Mouse (Mus musculus): Measurements from ENCODE around the gene Coro1c. TPM values are rescaled to one million over a fixed set of nuclear protein-coding genes. Genes with fewer than 3 reads are reported as not detected.

Gene Coro1c
- polyA plus RNA-seq, 1 experiment from 2014 or later: 163 TPM

DNA sequence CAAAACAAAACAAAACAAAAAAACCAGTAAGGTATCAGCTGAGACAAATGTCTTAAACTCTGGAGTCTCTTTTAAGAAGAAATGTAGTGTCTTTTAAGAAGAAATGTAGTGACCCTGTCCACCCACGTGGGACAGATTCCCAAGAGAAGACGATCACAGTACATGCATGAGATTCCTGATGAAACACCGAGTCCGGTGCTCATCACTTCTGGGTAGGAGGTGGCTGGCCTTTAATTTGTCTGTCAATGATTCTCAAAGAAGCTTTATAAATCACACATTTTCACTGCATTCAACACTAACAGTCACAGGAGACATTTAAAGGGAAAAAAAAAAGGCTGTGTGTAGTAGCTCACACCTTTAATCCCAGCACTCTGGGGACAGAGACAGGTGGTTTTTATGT, 18.6 kb downstream of the Coro1c start:
- Histone ChIP-seq H3K4me3 (no peak overlapping the region), H3K4me1 (peaks cover 76% of the 10 kb centered on the region), H3K9me3 (no peaks in the 10 kb centered on the region), H3K27ac (0 out of 2 replicates have a peak overlapping the region, but pooled peaks have one; percentile 71), H3K27me3 (ENCODE audit: insufficient read depth, poor library complexity, severe bottlenecking) (no peaks in the 10 kb centered on the region), H3K36me3 (0 out of 2 replicates have a peak, but pooled peaks cover 6% of the 10 kb centered on the region)
- DNase-seq (ENCODE audit: low spot score): no peak
- 36% methylated on average over 4 of the region's 4 CpGs for WGBS

DNA sequence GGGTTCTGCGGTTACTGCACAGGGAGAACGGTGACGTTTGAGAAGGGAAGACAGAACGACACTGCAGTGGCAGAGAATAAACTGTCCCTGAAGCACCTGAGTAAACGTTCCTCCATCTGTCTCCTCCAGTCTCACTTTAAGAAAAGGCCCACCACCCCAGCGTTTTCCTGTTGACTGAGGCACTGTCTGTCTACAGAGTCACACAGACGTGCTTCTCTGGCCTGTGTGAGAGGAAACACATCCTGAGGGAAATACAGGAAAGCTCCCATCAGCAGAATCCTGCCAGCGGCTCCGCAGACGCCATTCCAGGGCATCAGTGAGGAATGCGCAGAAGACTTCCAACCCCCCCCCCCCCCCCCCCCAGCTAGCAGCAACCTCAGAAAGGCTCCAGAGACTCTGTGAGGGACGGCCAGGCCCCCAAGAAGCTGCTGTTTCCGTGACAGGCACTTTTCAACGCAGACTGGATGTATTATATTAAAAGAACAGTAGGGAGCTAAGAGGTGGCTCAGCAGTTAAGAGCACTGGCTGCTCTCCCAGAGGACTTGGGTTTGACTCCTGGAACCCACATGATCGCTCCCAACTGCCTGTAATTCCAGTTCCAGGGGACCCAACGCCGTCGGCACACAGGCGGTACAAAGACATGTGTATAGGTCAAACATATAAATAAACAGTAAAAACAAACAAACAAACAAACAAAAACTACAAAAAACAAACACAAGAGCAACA, 19.2 kb downstream of the Coro1c start:
- H3K27me3 ChIP-seq (ENCODE audit: insufficient read depth, poor library complexity, severe bottlenecking): no peaks in the 10 kb centered on the region
- 0 out of 2 replicates have a peak, but pooled peaks cover 2% of the 10 kb centered on the region for H3K36me3 ChIP-seq
- peak overlapping the region; percentile 35; the same call in 1 of the 2 replicates for H3K4me3 ChIP-seq
- H3K4me1 ChIP-seq: peaks cover 76% of the 10 kb centered on the region
- 18% methylated on average over 19 of the region's 19 CpGs for WGBS
- peak overlapping the region; percentile 71 for H3K27ac ChIP-seq
- DNase-seq (ENCODE audit: low spot score): no peak
- H3K9me3 ChIP-seq: no peaks in the 10 kb centered on the region

DNA sequence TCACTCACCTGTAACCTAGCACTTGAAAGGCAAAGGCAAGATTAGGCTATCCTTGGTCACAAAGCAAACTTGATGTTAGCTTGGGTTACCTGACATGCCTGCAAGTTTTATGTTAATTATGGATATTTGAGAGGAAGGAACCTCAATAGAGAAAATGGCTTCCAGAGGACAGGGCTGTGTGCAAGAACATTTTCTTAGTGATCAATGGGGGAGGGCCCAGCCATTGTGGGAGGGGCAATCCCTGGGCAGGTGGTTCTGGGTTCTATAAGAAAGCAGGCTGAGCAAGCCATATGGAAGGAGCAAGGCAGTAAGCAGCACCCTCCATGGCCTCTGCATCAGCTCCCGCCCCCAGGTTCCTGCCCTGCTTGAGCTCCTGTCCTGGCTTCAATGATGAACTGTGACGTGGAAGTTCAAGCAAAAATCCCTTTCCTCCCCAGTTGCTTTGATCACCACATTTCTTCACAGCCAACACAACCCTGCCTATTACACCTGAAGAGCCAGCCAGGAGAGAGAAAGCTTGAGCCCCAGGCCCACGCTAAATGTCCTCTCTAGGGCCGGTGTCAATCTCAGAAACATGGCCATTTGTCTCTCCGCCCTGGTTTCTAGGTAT, 20.3 kb downstream of the Coro1c start:
- H3K27me3 ChIP-seq (ENCODE audit: insufficient read depth, poor library complexity, severe bottlenecking): no peaks in the 10 kb centered on the region
- 91% methylated on average over 5 of the region's 5 CpGs for WGBS
- peak overlapping the region; percentile 71 for H3K27ac ChIP-seq
- H3K4me1 ChIP-seq: peaks cover 78% of the 10 kb centered on the region
- no peaks in the 10 kb centered on the region for H3K9me3 ChIP-seq
- no peak overlapping the region for H3K4me3 ChIP-seq
- 0 out of 2 replicates have a peak, but pooled peaks cover 2% of the 10 kb centered on the region for H3K36me3 ChIP-seq
- no peak for DNase-seq (ENCODE audit: low spot score)

DNA sequence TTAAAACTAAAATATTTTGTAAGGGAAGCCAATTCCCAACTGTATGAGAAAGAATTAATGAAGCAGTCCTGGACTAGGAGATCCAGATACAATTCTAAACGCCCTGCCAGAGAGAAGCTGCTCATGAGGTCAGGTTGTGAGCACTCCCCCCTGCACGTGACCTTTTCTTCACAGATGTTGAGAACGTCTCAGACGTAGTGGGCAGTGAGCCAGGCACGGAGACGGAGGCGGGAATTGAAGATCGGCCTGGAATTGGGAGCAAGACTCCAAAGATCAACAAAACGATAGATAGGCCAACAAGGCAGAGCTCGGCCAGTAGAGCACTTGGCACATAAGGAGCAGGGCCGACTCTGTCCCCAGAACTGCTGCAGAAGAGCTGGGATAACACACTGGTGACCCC, 21.4 kb downstream of the Coro1c start:
- peaks cover 85% of the 10 kb centered on the region for H3K4me1 ChIP-seq
- no peak overlapping the region; the same call in 1 of the 2 replicates for H3K27ac ChIP-seq

DNA sequence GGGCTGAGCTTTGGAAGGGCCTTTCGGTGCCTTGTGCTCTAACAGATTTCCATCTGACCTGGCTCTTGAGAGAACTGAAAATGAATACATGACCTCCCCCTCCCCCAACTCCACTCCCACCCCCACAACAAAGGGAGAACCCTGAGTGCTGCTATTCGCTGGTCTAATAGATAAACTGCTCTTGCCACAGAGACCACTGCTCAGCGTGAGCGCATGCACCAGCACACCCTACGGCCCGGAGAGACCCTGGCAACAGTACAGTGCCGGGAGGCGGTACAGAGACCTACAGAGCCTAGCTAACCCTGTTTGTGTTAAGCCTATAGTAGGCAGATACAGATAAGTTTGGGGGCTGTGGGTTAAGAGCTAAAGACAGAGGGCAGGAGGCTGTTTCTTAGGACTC, 22.9 kb downstream of the Coro1c start:
- WGBS: 55% methylated on average over 8 of the region's 8 CpGs
- peaks cover 18% of the 10 kb centered on the region for H3K36me3 ChIP-seq
- no peak overlapping the region; the same call in 1 of the 2 replicates for H3K4me3 ChIP-seq
- peaks cover 87% of the 10 kb centered on the region for H3K4me1 ChIP-seq
- H3K27me3 ChIP-seq (ENCODE audit: insufficient read depth, poor library complexity, severe bottlenecking): no peaks in the 10 kb centered on the region
- no peaks in the 10 kb centered on the region for H3K9me3 ChIP-seq
- H3K27ac ChIP-seq: peak overlapping the region; percentile 45; the same call in 1 of the 2 replicates
- DNase-seq (ENCODE audit: low spot score): no peak

More for the DNA sequence above, 21.4 kb downstream of the Coro1c start:
- H3K4me3 ChIP-seq: no peak overlapping the region
- no peaks in the 10 kb centered on the region for H3K9me3 ChIP-seq
- peaks cover 3% of the 10 kb centered on the region; the same call in 1 of the 2 replicates for H3K36me3 ChIP-seq
- H3K27me3 ChIP-seq (ENCODE audit: insufficient read depth, poor library complexity, severe bottlenecking): no peaks in the 10 kb centered on the region
- WGBS: 67% methylated on average over 11 of the region's 11 CpGs
- no peak for DNase-seq (ENCODE audit: low spot score)

DNA sequence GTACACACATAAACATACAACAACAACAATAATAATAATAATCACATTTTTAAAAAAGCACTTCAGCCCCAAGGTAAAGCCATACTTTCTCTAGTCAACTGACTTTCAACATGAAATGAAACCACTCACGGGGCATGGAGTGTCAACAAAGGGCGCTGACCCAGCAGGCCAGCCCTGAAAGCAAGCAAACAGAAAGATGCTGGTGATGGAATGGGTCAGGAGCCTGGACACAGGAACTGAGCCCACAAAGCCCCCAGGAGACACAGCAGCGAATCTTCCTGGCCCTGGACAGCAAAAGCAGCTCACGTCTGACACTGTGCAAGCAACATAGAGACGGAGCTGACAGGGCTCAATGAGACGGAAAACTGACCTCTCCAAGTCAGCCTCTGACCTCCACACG, 23.8 kb downstream of the Coro1c start:
- H3K4me3 ChIP-seq: no peak overlapping the region
- H3K27ac ChIP-seq: no peak overlapping the region
- no peak for DNase-seq (ENCODE audit: low spot score)
- peaks cover 24% of the 10 kb centered on the region for H3K36me3 ChIP-seq
- no peaks in the 10 kb centered on the region for H3K27me3 ChIP-seq (ENCODE audit: insufficient read depth, poor library complexity, severe bottlenecking)
- no peaks in the 10 kb centered on the region for H3K9me3 ChIP-seq
- 70% methylated on average over 7 of the region's 7 CpGs for WGBS
- H3K4me1 ChIP-seq: peaks cover 86% of the 10 kb centered on the region

DNA sequence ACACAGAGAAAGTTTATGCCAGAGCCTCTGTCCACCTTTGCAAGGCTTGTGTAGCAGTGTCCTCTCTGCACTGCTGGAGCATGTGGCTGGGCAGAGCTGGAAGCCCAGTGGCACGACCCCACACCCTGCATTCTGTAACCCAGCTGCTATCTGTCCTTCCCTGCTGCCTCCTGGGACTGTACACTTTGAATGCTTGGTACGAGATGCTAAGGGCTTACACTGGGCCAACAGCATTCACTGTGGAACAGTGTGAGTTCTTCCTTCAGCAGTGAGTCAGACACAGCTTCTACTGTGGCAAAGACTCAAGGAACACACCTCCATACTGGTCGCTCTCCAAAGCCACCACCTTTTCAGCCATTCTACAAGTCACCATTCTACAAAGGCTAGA, 25.2 kb downstream of the Coro1c start:
- DNase-seq (ENCODE audit: low spot score): no peak
- peaks cover 82% of the 10 kb centered on the region for H3K4me1 ChIP-seq

DNA sequence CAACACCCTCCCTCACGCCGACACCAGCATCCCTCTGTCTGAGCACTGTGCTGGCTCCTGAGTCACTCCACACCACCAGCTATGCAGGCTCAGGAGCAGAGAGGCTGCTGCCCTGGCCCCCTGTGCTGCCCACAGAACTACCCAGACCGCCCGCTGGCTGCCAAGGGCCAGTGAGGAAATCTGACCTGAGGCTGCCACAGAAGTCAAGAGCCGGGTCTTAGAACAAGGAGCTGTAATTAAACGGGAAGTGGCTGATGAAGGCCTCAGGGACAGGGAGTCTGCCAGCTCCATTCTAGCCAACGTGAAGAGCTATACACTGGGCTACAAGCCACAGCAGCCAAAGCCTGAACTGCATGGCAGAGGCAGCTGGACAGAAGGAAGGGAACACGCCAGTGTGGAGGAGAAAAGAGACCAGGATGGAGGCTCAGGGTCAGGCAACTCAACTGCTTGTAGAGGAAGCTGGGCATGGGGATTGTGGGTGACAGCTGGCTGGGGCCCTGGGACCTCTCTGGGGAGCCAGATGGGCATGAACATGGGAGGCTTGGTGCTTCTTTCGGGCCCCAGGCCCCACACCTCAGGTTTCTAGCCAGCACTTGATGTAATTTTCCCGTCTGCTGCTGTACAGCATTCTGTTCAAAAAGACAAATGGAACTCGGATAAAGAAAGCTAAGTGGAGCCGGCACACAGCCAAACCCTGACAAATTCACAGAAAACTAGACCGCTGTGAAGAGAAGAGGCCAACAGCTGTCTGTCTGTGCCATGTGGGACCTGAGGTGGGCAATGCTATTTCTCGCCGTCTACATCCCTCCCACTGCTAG, 25.8 kb downstream of the Coro1c start:
- Histone ChIP-seq H3K36me3 (peaks cover 39% of the 10 kb centered on the region), H3K27ac (peak overlapping the region; percentile 78), H3K9me3 (no peaks in the 10 kb centered on the region), H3K4me1 (peaks cover 84% of the 10 kb centered on the region), H3K4me3 (no peak overlapping the region), H3K27me3 (ENCODE audit: insufficient read depth, poor library complexity, severe bottlenecking) (no peaks in the 10 kb centered on the region)
- 73% methylated on average over 15 of the region's 15 CpGs for WGBS
- DNase-seq (ENCODE audit: low spot score): no peak

More for the DNA sequence above, 25.2 kb downstream of the Coro1c start:
- H3K27me3 ChIP-seq (ENCODE audit: insufficient read depth, poor library complexity, severe bottlenecking): no peaks in the 10 kb centered on the region
- peak overlapping the region; percentile 78 for H3K27ac ChIP-seq
- no peak overlapping the region for H3K4me3 ChIP-seq
- H3K36me3 ChIP-seq: peaks cover 34% of the 10 kb centered on the region
- no peaks in the 10 kb centered on the region for H3K9me3 ChIP-seq
- WGBS: 33% methylated on average over 3 of the region's 3 CpGs

DNA sequence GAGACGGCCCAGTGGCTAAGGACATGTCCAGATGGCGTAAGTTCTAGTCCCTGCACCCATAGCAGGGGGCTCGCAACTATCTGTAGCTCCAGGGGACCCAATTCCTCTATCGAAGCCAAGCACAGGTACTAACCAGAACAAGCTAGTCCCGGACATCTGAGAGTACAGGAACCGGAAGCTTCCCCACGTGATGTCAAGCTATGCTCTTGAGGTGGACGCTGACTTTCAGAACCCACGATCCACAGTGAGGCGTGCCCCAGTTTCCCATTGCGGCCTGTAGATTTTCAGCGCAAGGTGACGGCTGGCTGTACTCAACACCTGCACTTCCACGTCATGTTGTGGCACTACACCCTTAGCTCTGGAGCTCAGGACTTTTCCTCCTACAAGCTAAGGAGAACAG, 27.4 kb downstream of the Coro1c start:
- Histone ChIP-seq H3K4me3 (no peak overlapping the region), H3K36me3 (peaks cover 55% of the 10 kb centered on the region), H3K27ac (no peak overlapping the region), H3K9me3 (no peaks in the 10 kb centered on the region), H3K4me1 (peaks cover 78% of the 10 kb centered on the region), H3K27me3 (ENCODE audit: insufficient read depth, poor library complexity, severe bottlenecking) (no peaks in the 10 kb centered on the region)
- 93% methylated on average over 14 of the region's 14 CpGs for WGBS
- DNase-seq (ENCODE audit: low spot score): no peak

DNA sequence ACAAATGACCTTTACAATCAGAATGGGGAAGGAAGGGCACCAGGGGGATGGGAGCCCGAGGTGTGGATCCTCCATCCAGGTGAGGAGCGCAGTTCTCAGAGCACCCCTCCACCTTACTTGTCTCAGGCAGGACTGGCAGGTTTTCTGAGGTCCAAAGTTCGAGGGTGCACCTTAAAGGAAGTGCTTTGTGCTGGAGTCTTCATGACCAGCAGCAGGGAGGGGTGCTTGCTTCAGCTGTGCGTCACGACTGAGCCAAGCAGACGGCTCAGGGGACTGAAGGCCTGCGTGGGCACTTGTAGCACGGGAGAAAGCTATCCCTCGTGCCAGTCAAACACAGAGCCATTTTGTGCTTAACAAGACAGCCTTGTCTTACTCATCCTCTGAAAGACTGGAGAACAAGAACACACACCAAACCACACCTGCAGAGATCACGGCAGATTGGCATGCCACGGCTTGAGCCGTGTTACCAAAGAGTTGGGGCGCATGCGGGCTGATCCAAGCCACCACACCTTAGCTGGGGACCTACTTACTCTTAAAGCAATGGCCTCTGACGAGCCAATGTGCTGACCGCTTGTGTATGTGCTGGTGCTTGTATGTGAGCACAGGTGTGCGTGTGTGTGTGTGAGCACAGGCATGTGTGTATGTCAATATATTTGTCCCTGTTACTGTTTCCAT, 29.5 kb downstream of the Coro1c start:
- H3K4me1 ChIP-seq: peaks cover 79% of the 10 kb centered on the region
- 0 out of 2 replicates have a peak overlapping the region, but pooled peaks have one; percentile 9 for H3K27ac ChIP-seq
- no peaks in the 10 kb centered on the region for H3K27me3 ChIP-seq (ENCODE audit: insufficient read depth, poor library complexity, severe bottlenecking)
- no peak overlapping the region for H3K4me3 ChIP-seq
- DNase-seq (ENCODE audit: low spot score): no peak
- H3K36me3 ChIP-seq: peaks cover 67% of the 10 kb centered on the region
- H3K9me3 ChIP-seq: no peaks in the 10 kb centered on the region
- WGBS: 89% methylated on average over 17 of the region's 17 CpGs

DNA sequence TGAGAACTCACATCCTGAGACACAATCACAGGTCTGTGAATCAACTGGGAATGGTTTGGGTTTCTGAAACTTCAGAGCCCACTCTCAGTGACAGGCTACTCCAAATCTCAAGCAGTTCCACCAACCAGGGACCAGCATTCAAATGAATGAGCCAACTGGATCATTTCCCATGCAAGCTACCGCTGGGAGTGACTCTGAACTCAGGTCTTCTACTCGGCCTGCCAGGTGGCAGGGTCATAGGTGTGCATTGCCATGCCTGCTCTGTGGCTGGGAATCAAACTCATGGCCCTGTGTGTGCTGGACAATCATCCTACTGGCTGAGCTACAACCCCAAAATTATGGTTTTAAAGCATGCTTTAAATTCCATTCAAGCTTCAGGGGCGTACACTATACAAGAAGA, 31.0 kb downstream of the Coro1c start:
- WGBS: 67% methylated on average over 3 of the region's 3 CpGs
- Histone ChIP-seq H3K27ac (no peak overlapping the region), H3K27me3 (ENCODE audit: insufficient read depth, poor library complexity, severe bottlenecking) (no peaks in the 10 kb centered on the region), H3K9me3 (no peaks in the 10 kb centered on the region), H3K4me1 (peaks cover 80% of the 10 kb centered on the region), H3K36me3 (peaks cover 67% of the 10 kb centered on the region), H3K4me3 (no peak overlapping the region)
- DNase-seq (ENCODE audit: low spot score): no peak

DNA sequence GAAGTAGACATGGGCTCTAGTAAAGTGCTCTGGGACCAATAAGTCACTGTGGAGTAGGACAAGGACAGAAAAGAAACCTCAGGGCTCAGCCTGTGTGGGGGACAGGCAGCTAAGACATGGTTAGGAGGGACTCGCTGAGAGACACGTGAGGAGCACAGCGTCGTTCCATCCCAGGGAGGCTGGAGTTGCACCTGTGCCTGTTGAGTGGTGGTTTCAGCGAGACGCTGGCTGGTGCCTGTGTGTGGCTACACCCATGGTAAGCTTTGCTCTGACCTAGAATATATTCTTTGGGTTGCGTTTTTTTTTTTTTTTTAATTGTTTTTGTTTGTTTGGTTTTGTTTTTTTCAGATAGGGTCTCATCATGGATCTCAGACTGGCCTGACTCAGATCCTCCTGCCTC, 32.4 kb downstream of the Coro1c start:
- Histone ChIP-seq H3K9me3 (no peaks in the 10 kb centered on the region), H3K27ac (peak overlapping the region; percentile 72; the same call in 1 of the 2 replicates), H3K36me3 (peaks cover 57% of the 10 kb centered on the region), H3K4me1 (peaks cover 80% of the 10 kb centered on the region), H3K27me3 (ENCODE audit: insufficient read depth, poor library complexity, severe bottlenecking) (no peaks in the 10 kb centered on the region), H3K4me3 (no peak overlapping the region)
- WGBS: 87% methylated on average over 7 of the region's 7 CpGs
- no peak for DNase-seq (ENCODE audit: low spot score)

Measured in heart, embryonic 10.5 days (tissue).